Comparison of ENCODE assay signal across 15 mouse cellular contexts in genomic region chr1:36879154-36879553, GRCm38 (mm10).
DNase-seq lines count a peak whose midpoint lies in the region; ATAC-seq and TF ChIP-seq lines count a peak whose summit lies in the region.
"Had no signal": no experiment of that assay in that cellular context is flagged by ENCODE, and none has a peak within 500 bp of the region (broad histone marks: within the 10 kb centered on the region; RNA-seq: fewer than 3 reads in every experiment).

No protein-coding gene starts in this region.

- H3K36me3 ChIP-seq in liver, postnatal 0 days (replicated peaks; ENCODE audit: insufficient read depth, low read length), result peaks cover 38% of the 10 kb centered on the region
- H3K36me3 ChIP-seq in liver, embryonic 11.5 days (ENCODE audit: control insufficient read depth, insufficient read depth, low read length), result no peaks in the 10 kb centered on the region; the same call in 1 of the 2 replicates
- H3K36me3 ChIP-seq in neural tube, embryonic 15.5 days, result peaks cover 18% of the 10 kb centered on the region; the same call in 1 of the 2 replicates

- peak; percentile 30; the same call in 1 of the 2 replicates for ATAC-seq in liver, postnatal 0 days
- ATAC-seq in liver, embryonic 11.5 days (replicated peaks; ENCODE audit: low FRiP score), result no peak
- ATAC-seq in neural tube, embryonic 15.5 days (ENCODE audit: low FRiP score), result no peak

- no peak for TF ChIP-seq EP300 in liver, postnatal 0 days (IDR thresholded peaks at IDR 0.05; ENCODE audit: low read depth)

- H3K4me2 ChIP-seq in liver, postnatal 0 days (ENCODE audit: low read depth, low read length), result no peak overlapping the region
- no peak overlapping the region for H3K4me2 ChIP-seq in liver, embryonic 11.5 days
- H3K4me2 ChIP-seq in neural tube, embryonic 15.5 days, result no peak overlapping the region
- H3K4me2 ChIP-seq: lung, embryonic 14.5 days had no signal

- H3K9me3 ChIP-seq in liver, postnatal 0 days (ENCODE audit: low read length), result no peaks in the 10 kb centered on the region
- no peaks in the 10 kb centered on the region for H3K9me3 ChIP-seq in liver, embryonic 11.5 days (ENCODE audit: control insufficient read depth, low read length)
- no peaks in the 10 kb centered on the region for H3K9me3 ChIP-seq in neural tube, embryonic 15.5 days (replicated peaks)

- H3K27me3 ChIP-seq in liver, postnatal 0 days (ENCODE audit: insufficient read depth, low read length), result no peaks in the 10 kb centered on the region
- no peaks in the 10 kb centered on the region for H3K27me3 ChIP-seq in liver, embryonic 11.5 days (replicated peaks; ENCODE audit: control insufficient read depth, insufficient read depth, low read length)
- H3K27me3 ChIP-seq in neural tube, embryonic 15.5 days (replicated peaks), result no peaks in the 10 kb centered on the region

- no peak overlapping the region for H3K4me3 ChIP-seq in liver, postnatal 0 days (ENCODE audit: low read depth, low read length)
- no peak overlapping the region for H3K4me3 ChIP-seq in liver, embryonic 11.5 days (ENCODE audit: low read depth, low read length)
- no peak overlapping the region for H3K4me3 ChIP-seq in neural tube, embryonic 15.5 days (replicated peaks)
- H3K4me3 ChIP-seq: gastrocnemius, adult 2 months had no signal

- peaks cover 25% of the 10 kb centered on the region for H3K4me1 ChIP-seq in liver, postnatal 0 days (ENCODE audit: insufficient read depth)
- H3K4me1 ChIP-seq in liver, embryonic 11.5 days (replicated peaks; ENCODE audit: control insufficient read depth, insufficient read depth, low read length), result no peaks in the 10 kb centered on the region; the same call in 1 of the 2 replicates
- H3K4me1 ChIP-seq in neural tube, embryonic 15.5 days, result 0 out of 2 replicates have a peak, but pooled peaks cover 8% of the 10 kb centered on the region

- H3K27ac ChIP-seq in liver, postnatal 0 days (ENCODE audit: low read depth), result no peak overlapping the region
- H3K27ac ChIP-seq in liver, embryonic 11.5 days (ENCODE audit: low read depth, low read length), result no peak overlapping the region
- H3K27ac ChIP-seq in neural tube, embryonic 15.5 days (replicated peaks), result no peak overlapping the region
- H3K27ac ChIP-seq: gastrocnemius, adult 2 months had no signal

- H3K9ac ChIP-seq in liver, postnatal 0 days (replicated peaks), result no peak overlapping the region
- no peak overlapping the region for H3K9ac ChIP-seq in liver, embryonic 11.5 days (ENCODE audit: low read depth, low read length)
- no peak overlapping the region for H3K9ac ChIP-seq in neural tube, embryonic 15.5 days (replicated peaks)
- H3K9ac ChIP-seq: lung, embryonic 14.5 days had no signal

- 27% methylated on average over 1 of the region's 1 CpGs for WGBS in liver, postnatal 0 days (ENCODE audit: insufficient replicate concordance)
- whole genome bisulfite sequencing in liver, embryonic 11.5 days, result 57% methylated on average over 1 of the region's 1 CpGs
- WGBS in neural tube, embryonic 15.5 days, result 53% methylated on average over 1 of the region's 1 CpGs

- no peak for TF ChIP-seq CTCF in liver, postnatal 0 days (IDR thresholded peaks at IDR 0.05; ENCODE audit: low read depth)

- no peak for DNase-seq in liver, postnatal 0 days
- no peak for DNase-seq in liver, embryonic 11.5 days (ENCODE audit: low spot score)
- peak; percentile 45 to 60 for DNase-seq in cerebellum, adult 18-20 months
- DNase-seq in cerebellum, postnatal 36 days, result peak; percentile 37 to 51
- DNase-seq in urinary bladder, postnatal 14 days (ENCODE audit: low spot score), result no peak
- DNase-seq in urinary bladder, postnatal 36 days (ENCODE audit: low spot score in 2 of 2), result no peak
- DNase-seq: adrenal gland, postnatal 25 days; gastrocnemius, adult 2 months; heart, adult 18-20 months; kidney, adult 9 months; kidney, postnatal 4 days; lung, embryonic 14.5 days; lung, postnatal 4 days; midbrain, embryonic 14.5 days had no signal

Comparison
In these comparisons a context has a peak if more than half of its experiments do, and no peak if none do; other contexts are left out.
1. DNase-seq: peak in cerebellum, adult 18-20 months (2 of 2) and cerebellum, postnatal 36 days (2 of 2); none in liver, postnatal 0 days (single experiment), liver, embryonic 11.5 days (single experiment), urinary bladder, postnatal 14 days (single experiment) and urinary bladder, postnatal 36 days (0 of 2).